Mouse (Mus musculus) C2C12 (cell line): ENCODE data around the gene Serpina3n.

Experiments used
- CTCF ChIP-seq: IDR thresholded peaks from one replicate; pipeline ENCODE4 v1.5.1; 2011; ENCODE audit not compliant: control insufficient read depth, insufficient read depth, insufficient read length
- MAX ChIP-seq: IDR thresholded peaks from one replicate; pipeline ENCODE4 v1.6.1; 2011; ENCODE audit warnings: mild to moderate bottlenecking, control low read depth

- TF ChIP-seq CTCF, result no peak
- TF ChIP-seq MAX, result no peak
These were observed at the start of gene Serpina3n for GRCm38 (mm10) chr12:104406454-104406885.
